Mouse (Mus musculus) liver, embryonic 14.5 days (tissue): ENCODE data around the gene Dock1. TPM values are rescaled to one million over a fixed set of nuclear protein-coding genes. Genes with fewer than 3 reads are reported as not detected.

Experiments used
- ATAC-seq: fragments of 200-750 bp; cut with Nextera tagmentation; 2 replicates; pipeline ENCODE4 v1.8.0; 2017; ENCODE audit warnings: moderate number of reproducible peaks, mild to moderate bottlenecking, moderate library complexity; ENCODE audit not compliant: insufficient read depth
- DNase-seq, 3 experiments: peaks; one replicate each; pipeline ENCODE4 v3.0.0-alpha.2; 2012 to 2013; ENCODE audit warnings: low read depth in 3 of 3, low spot score in 3 of 3
- H3K27ac ChIP-seq: fragments of 300-500 bp; sonication (generic); 2 replicates; pipeline ENCODE4 v1.5.1; 2014; ENCODE audit warnings: moderate library complexity, mild to moderate bottlenecking, control low read depth, inconsistent platforms
- H3K27me3 ChIP-seq: fragments of 300-500 bp; sonication (generic); 2 replicates; pipeline ENCODE4 v1.6.1; 2014; ENCODE audit warnings: mild to moderate bottlenecking, low read length, moderate library complexity; ENCODE audit not compliant: control insufficient read depth, insufficient read depth
- H3K36me3 ChIP-seq: fragments of 300-500 bp; sonication (generic); replicated peaks from 2 replicates; pipeline ENCODE4 v1.6.1; 2014; ENCODE audit warnings: low read depth; ENCODE audit not compliant: control insufficient read depth, insufficient read depth
- H3K4me1 ChIP-seq, 2 experiments: fragments of 200-500 bp in 1 of 2; fragments of 300-500 bp in 1 of 2; sonication (generic) in 1 of 2; replicated peaks; 2 replicates each; pipeline ENCODE4 v1.6.1; 2012 to 2014; ENCODE audit warnings: antibody characterized with exemption in 1 of 2, inconsistent platforms in 1 of 2, low read length in 1 of 2; ENCODE audit not compliant: control insufficient read depth in 2 of 2, insufficient read depth in 2 of 2
- H3K4me2 ChIP-seq: fragments of 300-500 bp; sonication (generic); 2 replicates; pipeline ENCODE4 v1.6.1; 2014; ENCODE audit warnings: low read depth, mild to moderate bottlenecking, control low read depth, moderate library complexity
- H3K4me3 ChIP-seq, 2 experiments: fragments of 200-500 bp in 1 of 2; fragments of 300-500 bp in 1 of 2; sonication (generic) in 1 of 2; 2 replicates each; pipeline ENCODE4 v1.5.1; 2012 to 2014; ENCODE audit warnings: low read depth in 2 of 2, low read length in 2 of 2, mild to moderate bottlenecking in 2 of 2, control low read depth in 1 of 2, inconsistent platforms in 1 of 2, moderate library complexity in 1 of 2; ENCODE audit not compliant: insufficient read depth in 1 of 2
- H3K9ac ChIP-seq: fragments of 300-500 bp; sonication (generic); replicated peaks from 2 replicates; pipeline ENCODE4 v1.6.1; 2014; ENCODE audit warnings: mild to moderate bottlenecking, control low read depth, moderate library complexity
- H3K9me3 ChIP-seq: fragments of 300-500 bp; sonication (generic); 2 replicates; pipeline ENCODE4 v1.6.1; 2016; ENCODE audit warnings: low read length, mixed read lengths; ENCODE audit not compliant: control insufficient read depth
- CTCF ChIP-seq: IDR thresholded peaks from 2 replicates; pipeline ENCODE4 v1.5.1; 2016; ENCODE audit warnings: antibody characterized with exemption, low read depth, control low read depth
- EP300 ChIP-seq: IDR thresholded peaks from 2 replicates; pipeline ENCODE4 v1.6.1; 2016; ENCODE audit warnings: antibody characterized with exemption, low read depth
- WGBS: fragments of 180-500 bp; shearing (Covaris S2); extraction: QIAGEN DNeasy Blood & Tissue Kit; methylation state at CpG from one replicate; pipeline ENCODE4 v1.1.7; 2014; ENCODE audit not compliant: insufficient replicate concordance; 5-methylcytosine and 5-hydroxymethylcytosine counted together
- polyA plus RNA-seq, 2 experiments: library from polyadenylated mRNA; depleted of rRNA in 1 of 2; stranded (reverse) in 1 of 2; unstranded in 1 of 2; fragments of >200 nt; fragmentation: Nextera tagmentation in 1 of 2; extraction: Ambion mirVana in 1 of 2; gene quantifications; 2 replicates each; pipeline versions ENCODE4 v1.2.1 to v1.2.3; 2012 to 2014

Dock1 gene
- polyA plus RNA-seq, 2 experiments = 1.9 to 2.5 TPM

DNA sequence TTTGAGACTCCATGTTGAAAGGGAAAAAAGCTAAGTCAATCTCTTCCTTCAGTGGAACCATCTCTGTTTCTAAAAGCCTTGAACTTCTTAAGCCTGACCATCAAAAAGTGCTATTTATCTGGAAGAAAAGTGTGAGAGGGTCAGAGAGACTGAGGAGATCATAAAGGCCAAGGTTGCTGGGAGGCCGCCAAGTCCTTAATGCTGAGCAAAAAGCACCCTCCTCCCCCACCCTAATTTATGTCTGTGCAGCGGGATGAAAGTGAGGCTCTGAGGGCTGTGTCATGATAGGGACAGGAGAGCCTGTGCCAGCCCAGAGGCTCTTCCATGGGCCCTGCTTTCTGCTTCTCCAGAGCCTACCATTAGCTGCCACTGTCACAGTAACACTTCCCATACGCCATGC, 436.1 kb downstream of the Dock1 start:
- Histone ChIP-seq H3K4me2 (no peak overlapping the region), H3K27ac (no peak overlapping the region), H3K9me3 (no peaks in the 10 kb centered on the region), H3K36me3 (no peaks in the 10 kb centered on the region), H3K27me3 (no peaks in the 10 kb centered on the region), H3K4me3 (no peak overlapping the region), H3K9ac (no peak overlapping the region), H3K4me1 (no peaks in the 10 kb centered on the region)
- DNase-seq (no peak), ATAC-seq (no peak)
- 62% methylated on average over 3 of the region's 3 CpGs for WGBS
- TF ChIP-seq EP300 = no peak
- no peak for TF ChIP-seq CTCF

GRCm38 (mm10) chr7:135110307-135110706, 439.9 kb downstream of the Dock1 start:
- no peak for TF ChIP-seq CTCF
- no peak for TF ChIP-seq EP300
- H3K9ac ChIP-seq = no peak overlapping the region

GRCm38 (mm10) chr7:135125296-135126065, 455.0 kb downstream of the Dock1 start:
- H3K4me1 ChIP-seq = no peaks in the 10 kb centered on the region
- DNase-seq (no peak), ATAC-seq (no peak)
- no peak overlapping the region for H3K27ac ChIP-seq
- H3K36me3 ChIP-seq = no peaks in the 10 kb centered on the region
- WGBS = 67% methylated on average over 10 of the region's 10 CpGs
- H3K9ac ChIP-seq = no peak overlapping the region
- no peaks in the 10 kb centered on the region for H3K9me3 ChIP-seq
- H3K4me3 ChIP-seq = no peak overlapping the region
- no peaks in the 10 kb centered on the region for H3K27me3 ChIP-seq
- no peak overlapping the region for H3K4me2 ChIP-seq
- TF ChIP-seq EP300 (no peak), CTCF (no peak)

More at GRCm38 (mm10) chr7:135110307-135110706, 439.9 kb downstream of the Dock1 start:
- H3K36me3 ChIP-seq = no peaks in the 10 kb centered on the region
- 48% methylated on average over 1 of the region's 1 CpGs for WGBS
- H3K4me1 ChIP-seq = no peaks in the 10 kb centered on the region
- no peaks in the 10 kb centered on the region for H3K27me3 ChIP-seq
- H3K27ac ChIP-seq = no peak overlapping the region
- ATAC-seq (no peak), DNase-seq (no peak)
- H3K9me3 ChIP-seq = no peaks in the 10 kb centered on the region
- no peak overlapping the region for H3K4me3 ChIP-seq
- no peak overlapping the region for H3K4me2 ChIP-seq

GRCm38 (mm10) chr7:135132461-135132860, 462.0 kb downstream of the Dock1 start:
- H3K9me3 ChIP-seq = no peaks in the 10 kb centered on the region
- DNase-seq (no peak), ATAC-seq (no peak)
- no peak overlapping the region for H3K27ac ChIP-seq
- H3K27me3 ChIP-seq = no peaks in the 10 kb centered on the region
- no peaks in the 10 kb centered on the region for H3K36me3 ChIP-seq
- no peak overlapping the region for H3K9ac ChIP-seq
- 62% methylated on average over 4 of the region's 4 CpGs for WGBS
- no peak overlapping the region for H3K4me2 ChIP-seq
- TF ChIP-seq EP300 (no peak), CTCF (no peak)
- H3K4me3 ChIP-seq = no peak overlapping the region
- no peaks in the 10 kb centered on the region for H3K4me1 ChIP-seq

DNA sequence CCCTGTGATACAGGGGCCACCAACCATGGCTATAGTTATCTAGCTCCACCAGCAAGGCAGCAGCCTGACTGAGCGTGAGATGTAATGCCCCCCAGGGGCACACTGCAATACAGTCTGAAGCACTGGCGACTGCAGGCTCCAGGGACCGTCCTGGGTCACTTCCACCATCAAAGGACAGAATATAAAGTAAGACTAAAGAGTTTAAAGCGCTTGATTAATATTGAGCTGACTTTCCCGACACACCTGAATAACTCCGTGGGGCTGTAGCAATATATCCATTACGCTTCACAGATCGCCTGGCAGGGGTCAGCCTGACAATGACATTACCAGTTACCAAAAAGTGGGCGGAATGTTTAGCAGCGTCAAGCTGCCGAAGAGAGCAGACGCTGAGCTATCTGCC, 464.2 kb downstream of the Dock1 start:
- no peaks in the 10 kb centered on the region for H3K9me3 ChIP-seq
- no peaks in the 10 kb centered on the region for H3K27me3 ChIP-seq
- H3K4me2 ChIP-seq = no peak overlapping the region
- 71% methylated on average over 12 of the region's 12 CpGs for WGBS
- H3K9ac ChIP-seq = no peak overlapping the region
- H3K4me3 ChIP-seq = no peak overlapping the region
- no peaks in the 10 kb centered on the region for H3K4me1 ChIP-seq
- DNase-seq (no peak), ATAC-seq (no peak)
- H3K36me3 ChIP-seq = no peaks in the 10 kb centered on the region
- no peak overlapping the region for H3K27ac ChIP-seq
- TF ChIP-seq CTCF (no peak), EP300 (no peak)
